Mouse (Mus musculus) hindbrain, embryonic 13.5 days (tissue): ENCODE measurements around the gene Dhrs4. TPM values are rescaled to one million over a fixed set of nuclear protein-coding genes. Genes with fewer than 3 reads are reported as not detected.

Experiments used
- ATAC-seq: fragments of 200-750 bp; cut with Nextera tagmentation; 2 replicates; pipeline ENCODE4 v1.8.0; 2017; ENCODE audit warnings: moderate TSS enrichment; ENCODE audit not compliant: low FRiP score
- H3K27ac ChIP-seq: fragments of 300-500 bp; sonication (generic); 2 replicates; pipeline ENCODE4 v1.5.1; 2015; ENCODE audit warnings: inconsistent platforms, mild to moderate bottlenecking, moderate library complexity
- H3K27me3 ChIP-seq: fragments of 300-500 bp; sonication (generic); 2 replicates; pipeline ENCODE4 v1.6.1; 2015; ENCODE audit warnings: mild to moderate bottlenecking, inconsistent platforms
- H3K36me3 ChIP-seq: fragments of 300-500 bp; sonication (generic); 2 replicates; pipeline ENCODE4 v1.6.1; 2015; ENCODE audit warnings: mild to moderate bottlenecking, inconsistent platforms
- H3K4me1 ChIP-seq: fragments of 300-500 bp; sonication (generic); replicated peaks from 2 replicates; pipeline ENCODE4 v1.6.1; 2015; ENCODE audit warnings: inconsistent platforms
- H3K4me2 ChIP-seq: fragments of 300-500 bp; sonication (generic); 2 replicates; pipeline ENCODE4 v1.6.1; 2015; ENCODE audit warnings: inconsistent platforms, mild to moderate bottlenecking, moderate library complexity
- H3K4me3 ChIP-seq: fragments of 300-500 bp; sonication (generic); 2 replicates; pipeline ENCODE4 v1.5.1; 2015; ENCODE audit warnings: mild to moderate bottlenecking, inconsistent platforms
- H3K9ac ChIP-seq: fragments of 300-500 bp; sonication (generic); 2 replicates; pipeline ENCODE4 v1.6.1; 2015; ENCODE audit warnings: mild to moderate bottlenecking, inconsistent platforms
- H3K9me3 ChIP-seq: fragments of 300-500 bp; sonication (generic); 2 replicates; pipeline ENCODE4 v1.6.1; 2016; ENCODE audit warnings: inconsistent platforms
- WGBS: fragments of 180-500 bp; shearing (Covaris S2); methylation state at CpG from one replicate; pipeline ENCODE4 v1.1.7; 2015; 5-methylcytosine and 5-hydroxymethylcytosine counted together
- polyA plus RNA-seq: library from polyadenylated mRNA; unstranded; fragments of >200 nt; fragmentation: Nextera tagmentation; extraction: Ambion mirVana; gene quantifications from 2 replicates; pipeline ENCODE4 v1.2.1, GENCODE M21; 2015

The Dhrs4 gene
- polyA plus RNA-seq, 1 experiment from 2014 or later = 30.9 TPM

DNA sequence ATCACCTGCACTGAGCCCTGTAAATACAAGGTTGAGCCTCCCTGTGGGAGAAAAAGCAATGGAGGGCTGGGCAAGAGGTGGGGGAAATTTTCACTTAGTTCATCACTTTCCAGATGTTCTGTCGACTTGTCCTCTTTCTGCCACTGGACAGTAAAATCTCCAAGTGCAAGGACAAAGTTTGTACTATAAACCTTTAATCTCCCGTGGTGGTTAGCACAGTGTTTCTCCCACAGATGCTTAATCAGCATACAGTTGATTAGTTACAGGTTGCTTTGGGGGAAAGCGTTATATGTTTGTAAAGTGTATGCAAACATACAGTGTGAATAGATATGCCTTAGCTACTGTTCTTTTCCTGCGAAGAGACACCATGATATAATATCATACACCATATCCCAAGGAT lies 12.1 kb upstream of the Dhrs4 start:
- 86% methylated on average over 4 of the region's 4 CpGs for WGBS
- Histone ChIP-seq H3K36me3 (no peaks in the 10 kb centered on the region), H3K9ac (no peak overlapping the region), H3K9me3 (no peaks in the 10 kb centered on the region), H3K4me1 (0 out of 2 replicates have a peak, but pooled peaks cover 3% of the 10 kb centered on the region), H3K4me2 (no peak overlapping the region), H3K27me3 (0 out of 2 replicates have a peak, but pooled peaks cover 10% of the 10 kb centered on the region), H3K4me3 (no peak overlapping the region), H3K27ac (no peak overlapping the region)
- no peak for ATAC-seq

GRCm38 (mm10) chr14:55467108-55467507 lies 11.4 kb upstream of the Dhrs4 start:
- H3K36me3 ChIP-seq = no peaks in the 10 kb centered on the region
- no peak overlapping the region for H3K9ac ChIP-seq
- WGBS = 82% methylated on average over 7 of the region's 7 CpGs
- no peak overlapping the region for H3K27ac ChIP-seq
- H3K4me1 ChIP-seq = 0 out of 2 replicates have a peak, but pooled peaks cover 3% of the 10 kb centered on the region
- no peak for ATAC-seq
- no peaks in the 10 kb centered on the region for H3K9me3 ChIP-seq
- H3K27me3 ChIP-seq = 0 out of 2 replicates have a peak, but pooled peaks cover 10% of the 10 kb centered on the region
- H3K4me2 ChIP-seq = no peak overlapping the region
- H3K4me3 ChIP-seq = no peak overlapping the region

- WGBS = 89% methylated on average over 2 of the region's 2 CpGs
- 0 out of 2 replicates have a peak, but pooled peaks cover 3% of the 10 kb centered on the region for H3K4me1 ChIP-seq
- ATAC-seq = no peak
Observed at GRCm38 (mm10) chr14:55468301-55468741, 10.2 kb upstream of the Dhrs4 start.

DNA sequence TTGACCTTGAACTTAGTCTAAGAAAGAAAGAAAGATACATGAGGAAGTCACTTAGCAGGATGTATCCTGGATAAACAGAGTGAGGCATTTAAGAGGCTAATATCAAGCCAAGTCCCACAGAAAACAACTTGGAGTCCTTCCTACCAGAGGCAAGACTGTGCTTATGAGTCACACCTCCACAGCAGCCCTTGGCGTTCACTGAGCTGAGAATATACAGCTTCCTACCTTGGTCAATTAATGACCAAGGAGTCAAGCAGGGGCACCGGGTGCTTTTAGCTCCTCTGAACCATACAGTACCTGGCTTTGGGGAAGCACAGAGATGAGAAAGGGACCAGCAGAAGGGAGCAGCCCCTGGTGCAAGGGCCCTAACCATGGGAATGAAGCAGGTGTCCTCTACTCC lies 9.5 kb upstream of the Dhrs4 start:
- no peaks in the 10 kb centered on the region for H3K9me3 ChIP-seq
- H3K4me2 ChIP-seq = no peak overlapping the region
- no peak for ATAC-seq
- 0 out of 2 replicates have a peak, but pooled peaks cover 10% of the 10 kb centered on the region for H3K27me3 ChIP-seq
- H3K36me3 ChIP-seq = no peaks in the 10 kb centered on the region
- H3K4me1 ChIP-seq = 0 out of 2 replicates have a peak, but pooled peaks cover 3% of the 10 kb centered on the region
- no peak overlapping the region for H3K4me3 ChIP-seq
- WGBS = 95% methylated on average over 2 of the region's 2 CpGs
- H3K9ac ChIP-seq = no peak overlapping the region
- H3K27ac ChIP-seq = no peak overlapping the region

More at GRCm38 (mm10) chr14:55468301-55468741, 10.2 kb upstream of the Dhrs4 start:
- Histone ChIP-seq H3K4me3 (no peak overlapping the region), H3K27ac (no peak overlapping the region), H3K27me3 (0 out of 2 replicates have a peak, but pooled peaks cover 10% of the 10 kb centered on the region), H3K9me3 (no peaks in the 10 kb centered on the region), H3K4me2 (no peak overlapping the region), H3K36me3 (no peaks in the 10 kb centered on the region), H3K9ac (no peak overlapping the region)

DNA sequence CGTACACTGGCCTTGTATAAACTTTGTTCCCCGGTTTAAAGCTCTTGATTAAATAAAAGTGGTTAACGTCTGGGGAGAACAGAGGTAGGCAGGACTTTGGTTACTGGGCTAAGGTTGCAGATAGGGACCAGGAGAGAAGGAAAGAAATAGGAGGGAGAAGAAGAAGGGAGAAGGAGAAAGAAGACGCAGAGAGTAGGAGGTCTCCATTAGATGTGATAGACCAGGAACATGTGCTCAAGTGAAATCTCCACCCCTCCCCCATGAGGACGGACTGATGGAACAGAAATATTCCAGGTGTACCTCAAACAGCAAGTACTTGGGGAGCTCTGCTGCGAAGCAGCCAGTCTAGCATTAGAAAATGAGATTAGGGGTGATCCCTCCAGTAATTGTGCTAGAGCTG lies 8.7 kb upstream of the Dhrs4 start:
- ATAC-seq = no peak
- Histone ChIP-seq H3K27ac (no peak overlapping the region), H3K27me3 (0 out of 2 replicates have a peak, but pooled peaks cover 10% of the 10 kb centered on the region), H3K36me3 (no peaks in the 10 kb centered on the region), H3K9ac (no peak overlapping the region), H3K4me1 (0 out of 2 replicates have a peak, but pooled peaks cover 3% of the 10 kb centered on the region), H3K4me2 (no peak overlapping the region), H3K4me3 (no peak overlapping the region), H3K9me3 (no peaks in the 10 kb centered on the region)
- 91% methylated on average over 6 of the region's 6 CpGs for WGBS

- no peak for ATAC-seq
- 18% methylated on average over 10 of the region's 10 CpGs for whole genome bisulfite sequencing
- no peaks in the 10 kb centered on the region for H3K36me3 ChIP-seq
- no peak overlapping the region for H3K27ac ChIP-seq
- H3K4me3 ChIP-seq = no peak overlapping the region
- no peak overlapping the region; the same call in 1 of the 2 replicates for H3K9ac ChIP-seq
- H3K4me1 ChIP-seq = 0 out of 2 replicates have a peak, but pooled peaks cover 3% of the 10 kb centered on the region
- no peaks in the 10 kb centered on the region for H3K9me3 ChIP-seq
- 0 out of 2 replicates have a peak, but pooled peaks cover 10% of the 10 kb centered on the region for H3K27me3 ChIP-seq
- no peak overlapping the region for H3K4me2 ChIP-seq
Observed at GRCm38 (mm10) chr14:55470806-55471205, 7.8 kb upstream of the Dhrs4 start.

DNA sequence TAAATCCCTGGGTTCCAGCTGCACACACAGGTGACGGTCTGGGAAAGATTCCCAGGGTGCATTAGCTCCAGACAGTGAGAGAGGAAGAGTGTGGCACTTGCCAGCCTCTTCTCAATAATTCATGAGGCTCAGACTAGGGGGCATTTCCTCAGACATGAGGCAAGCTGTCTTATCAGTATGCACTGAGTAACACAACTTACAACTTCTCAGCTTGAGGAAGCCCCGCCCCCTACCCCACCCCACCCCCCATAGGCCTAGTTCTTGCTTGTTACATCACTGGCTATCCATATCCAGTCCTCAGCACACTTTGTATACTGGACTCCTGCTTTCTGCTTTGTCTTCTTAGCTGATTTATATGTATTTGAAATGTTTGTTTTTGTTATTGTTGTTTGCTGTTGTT lies 2.9 kb upstream of the Dhrs4 start:
- Histone ChIP-seq H3K27ac (no peak overlapping the region), H3K4me2 (no peak overlapping the region), H3K9me3 (no peaks in the 10 kb centered on the region), H3K4me1 (peaks cover 7% of the 10 kb centered on the region; the same call in 1 of the 2 replicates), H3K9ac (no peak overlapping the region), H3K4me3 (no peak overlapping the region), H3K36me3 (no peaks in the 10 kb centered on the region), H3K27me3 (no peaks in the 10 kb centered on the region)
- WGBS = 69% methylated on average over 2 of the region's 2 CpGs
- no peak for ATAC-seq

GRCm38 (mm10) chr14:55477421-55477820 lies 1.1 kb upstream of the Dhrs4 start:
- no peak overlapping the region for H3K27ac ChIP-seq
- WGBS = 100% methylated on average over 1 of the region's 1 CpGs
- H3K36me3 ChIP-seq = no peaks in the 10 kb centered on the region
- no peaks in the 10 kb centered on the region for H3K9me3 ChIP-seq
- no peak for ATAC-seq
- H3K4me2 ChIP-seq = no peak overlapping the region
- H3K9ac ChIP-seq = no peak overlapping the region
- no peaks in the 10 kb centered on the region for H3K27me3 ChIP-seq
- peaks cover 4% of the 10 kb centered on the region; the same call in 1 of the 2 replicates for H3K4me1 ChIP-seq
- no peak overlapping the region for H3K4me3 ChIP-seq

DNA sequence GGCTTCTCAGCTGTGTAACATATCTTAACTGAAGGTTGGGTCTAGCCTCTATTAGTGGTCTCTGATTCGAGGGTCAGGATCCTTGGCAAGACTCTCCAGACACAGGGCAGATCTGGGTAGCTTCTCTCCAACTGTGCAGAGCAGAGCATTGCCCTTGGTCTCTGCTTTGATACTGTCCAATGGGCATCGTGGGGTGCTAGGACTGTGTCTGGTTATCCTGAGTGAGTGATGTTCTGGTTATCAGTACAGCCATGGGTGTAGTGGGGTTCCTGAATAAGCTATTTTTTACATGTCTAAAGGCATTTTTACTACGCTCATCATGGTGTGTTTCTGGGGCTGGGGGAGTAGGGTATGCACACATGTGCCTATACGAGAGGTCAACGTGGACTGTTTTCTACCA lies 729 bp upstream of the Dhrs4 start:
- H3K9ac ChIP-seq = no peak overlapping the region
- ATAC-seq = no peak
- no peaks in the 10 kb centered on the region for H3K27me3 ChIP-seq
- WGBS = 92% methylated on average over 5 of the region's 5 CpGs
- no peaks in the 10 kb centered on the region for H3K9me3 ChIP-seq
- no peak overlapping the region for H3K4me3 ChIP-seq
- H3K36me3 ChIP-seq = no peaks in the 10 kb centered on the region
- H3K4me1 ChIP-seq = peaks cover 4% of the 10 kb centered on the region; the same call in 1 of the 2 replicates
- peak overlapping the region; percentile 56; the same call in 1 of the 2 replicates for H3K4me2 ChIP-seq
- no peak overlapping the region for H3K27ac ChIP-seq

- Histone ChIP-seq H3K4me2 (no peak overlapping the region), H3K4me1 (peaks cover 4% of the 10 kb centered on the region; the same call in 1 of the 2 replicates), H3K27me3 (no peaks in the 10 kb centered on the region), H3K9me3 (no peaks in the 10 kb centered on the region), H3K4me3 (no peak overlapping the region), H3K27ac (no peak overlapping the region), H3K9ac (no peak overlapping the region), H3K36me3 (no peaks in the 10 kb centered on the region)
- ATAC-seq = no peak
- 92% methylated on average over 10 of the region's 10 CpGs for WGBS
Observed at GRCm38 (mm10) chr14:55479629-55480028, 1.1 kb downstream of the Dhrs4 start.

GRCm38 (mm10) chr14:55484430-55485085 lies 6.0 kb downstream of the Dhrs4 start:
- Histone ChIP-seq H3K27me3 (no peaks in the 10 kb centered on the region), H3K4me2 (no peak overlapping the region), H3K9me3 (no peaks in the 10 kb centered on the region), H3K9ac (no peak overlapping the region), H3K4me3 (no peak overlapping the region), H3K4me1 (0 out of 2 replicates have a peak, but pooled peaks cover under 1% of the 10 kb centered on the region), H3K36me3 (no peaks in the 10 kb centered on the region), H3K27ac (no peak overlapping the region)
- ATAC-seq = no peak
- WGBS = 72% methylated on average over 5 of the region's 5 CpGs

DNA sequence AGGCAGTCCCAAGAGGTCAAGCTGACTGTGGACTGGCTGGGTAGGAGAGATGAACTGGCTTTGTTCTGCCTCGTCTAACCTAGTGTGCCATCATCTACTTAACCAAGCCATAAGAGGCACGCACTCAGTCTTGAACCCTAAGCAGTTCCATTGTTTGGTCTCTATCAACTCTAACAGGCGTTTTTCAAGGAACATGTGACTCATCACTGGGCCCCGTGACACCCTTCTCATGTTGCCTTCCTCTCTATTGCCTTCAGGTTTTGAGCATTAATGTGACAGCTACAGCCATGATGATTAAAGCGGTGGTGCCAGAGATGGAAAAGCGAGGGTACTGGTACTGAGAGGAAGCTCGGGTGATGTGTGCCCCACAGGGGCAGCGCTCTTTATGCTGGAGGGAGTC lies 8.3 kb downstream of the Dhrs4 start:
- H3K27ac ChIP-seq = no peak overlapping the region
- H3K27me3 ChIP-seq = no peaks in the 10 kb centered on the region
- 81% methylated on average over 8 of the region's 8 CpGs for WGBS
- ATAC-seq = no peak
- H3K4me3 ChIP-seq = no peak overlapping the region
- H3K9me3 ChIP-seq = no peaks in the 10 kb centered on the region
- no peaks in the 10 kb centered on the region for H3K36me3 ChIP-seq
- H3K9ac ChIP-seq = no peak overlapping the region
- H3K4me1 ChIP-seq = peaks cover 11% of the 10 kb centered on the region
- H3K4me2 ChIP-seq = no peak overlapping the region
